Mouse (Mus musculus): Measurements from ENCODE around the gene Fam13c.

- TF ChIP-seq POLR2A (IDR thresholded peaks at IDR 0.05; ENCODE audit: extremely low read depth, insufficient read depth, low read length) = no peak
- no peak for TF ChIP-seq CTCF (IDR thresholded peaks at IDR 0.05; ENCODE audit: extremely low read depth, insufficient read depth, low read length)
Observed at GRCm38 (mm10) chr10:70521379-70521778, 81.1 kb downstream of the Fam13c start.

Measured in cortical plate, adult 2 months (tissue).